Mouse (Mus musculus) ES-Bruce4 (cell line): ENCODE results near the gene 4933407L21Rik.

Source experiments
- CTCF ChIP-seq: IDR thresholded peaks from one replicate; pipeline ENCODE4 v1.8.1; 2011; ENCODE audit warnings: low read depth, low read length
- EP300 ChIP-seq: IDR thresholded peaks from 2 replicates; pipeline ENCODE4 v1.6.1; 2011; ENCODE audit warnings: low read depth, low read length; ENCODE audit not compliant: insufficient read depth
- POLR2A ChIP-seq: IDR thresholded peaks from one replicate; pipeline ENCODE4 v1.8.1; 2011; ENCODE audit warnings: low read length; ENCODE audit not compliant: insufficient read depth

GRCm38 (mm10) chr1:85900521-85901333, 27.6 kb upstream of the 4933407L21Rik start:
- TF ChIP-seq CTCF (no peak), POLR2A (no peak), EP300 (no peak)
